In the genomic region with DNA sequence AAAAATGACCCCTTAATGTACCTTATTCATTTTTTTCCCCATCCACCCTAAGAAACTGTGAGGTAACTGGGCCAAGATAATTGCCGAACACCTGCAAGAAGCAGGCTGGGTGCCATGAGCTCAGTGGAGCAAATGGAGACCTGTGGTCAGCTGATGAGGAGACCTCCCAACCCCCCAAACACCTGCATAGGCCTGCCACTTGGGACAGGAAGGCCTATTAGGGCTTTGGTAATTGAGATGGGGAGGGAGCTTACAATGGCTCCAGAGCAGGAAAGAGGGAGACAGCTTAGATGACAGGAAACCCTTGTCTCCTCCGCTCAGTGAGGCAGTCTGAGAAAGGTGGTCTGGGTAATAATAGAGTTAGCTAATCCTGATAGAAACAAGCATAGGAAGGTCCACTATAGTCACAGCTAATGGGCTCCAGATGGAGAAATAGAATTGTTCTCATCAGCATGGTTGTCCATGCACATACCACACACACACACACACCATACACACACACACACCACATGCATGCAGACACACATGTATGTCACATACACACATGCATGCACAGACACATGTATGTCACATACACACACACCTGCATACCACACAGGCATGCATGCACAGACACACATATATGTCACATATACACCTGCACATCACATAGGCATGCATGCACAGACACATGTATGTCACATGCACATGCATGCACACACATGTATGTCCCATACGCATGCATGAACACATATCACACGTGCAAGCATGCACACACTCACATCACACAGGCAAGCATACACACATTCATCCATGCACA, we compare ENCODE assay signal across 23 mouse cellular contexts.
A peak's percentile ranks its signal among the peaks of the same experiment; 100 is the strongest.
DNase-seq lines count a peak whose midpoint lies in the region; ATAC-seq lines count a peak whose summit lies in the region.
"Had no signal": no experiment of that assay in that cellular context is flagged by ENCODE, and none has a peak within 500 bp of the region (broad histone marks: within the 10 kb centered on the region; RNA-seq: fewer than 3 reads in every experiment).

No protein-coding gene starts in this region.

- no peak overlapping the region for H3K9ac ChIP-seq in kidney, embryonic 16.5 days (replicated peaks; ENCODE audit: low read length)
- no peak overlapping the region for H3K9ac ChIP-seq in embryonic facial prominence, embryonic 12.5 days
- no peak overlapping the region for H3K9ac ChIP-seq in limb, embryonic 11.5 days (ENCODE audit: low read length)
- H3K9ac ChIP-seq: forebrain, embryonic 15.5 days; hindbrain, embryonic 12.5 days; liver, embryonic 14.5 days; lung, embryonic 14.5 days had no signal

- DNase-seq in kidney, adult 18-20 months: no peak
- DNase-seq in limb, embryonic 11.5 days (ENCODE audit: low spot score): no peak
- no peak for DNase-seq in testis, postnatal 10 days (ENCODE audit: low spot score)
- no peak for DNase-seq in left cerebral cortex, adult 11 months (ENCODE audit: low spot score)
- no peak for DNase-seq in left cerebral cortex, postnatal 4 days
- DNase-seq: adrenal gland, postnatal 25 days; cerebellum, adult 9-10 months; gastrocnemius, postnatal 10 days; heart, postnatal 14 days; kidney, adult 11 months; kidney, postnatal 25 days; layer of hippocampus, postnatal 36 days; midbrain, embryonic 14.5 days; right cerebral cortex, postnatal 25 days; spleen, adult 18-20 months; thymus, postnatal 25 days had no signal

- no peaks in the 10 kb centered on the region for H3K27me3 ChIP-seq in kidney, embryonic 16.5 days (ENCODE audit: insufficient read depth, low read length)
- no peaks in the 10 kb centered on the region for H3K27me3 ChIP-seq in embryonic facial prominence, embryonic 12.5 days
- no peaks in the 10 kb centered on the region for H3K27me3 ChIP-seq in limb, embryonic 11.5 days (ENCODE audit: control insufficient read depth, insufficient read depth, low read length)
- H3K27me3 ChIP-seq: forebrain, embryonic 15.5 days; hindbrain, embryonic 12.5 days had no signal

- H3K4me1 ChIP-seq in kidney, embryonic 16.5 days (ENCODE audit: insufficient read depth, low read length): no peaks in the 10 kb centered on the region; the same call in 1 of the 2 replicates
- H3K4me1 ChIP-seq in embryonic facial prominence, embryonic 12.5 days: peaks cover 32% of the 10 kb centered on the region
- H3K4me1 ChIP-seq in limb, embryonic 11.5 days (ENCODE audit: control insufficient read depth, insufficient read depth, low read length): peaks cover 35% of the 10 kb centered on the region
- H3K4me1 ChIP-seq: forebrain, embryonic 15.5 days had no signal

- no peak for ATAC-seq in kidney, embryonic 16.5 days (ENCODE audit: low FRiP score, low TSS enrichment)
- no peak for ATAC-seq in embryonic facial prominence, embryonic 12.5 days (ENCODE audit: insufficient number of reproducible peaks, insufficient read depth, low FRiP score, low TSS enrichment)
- ATAC-seq in limb, embryonic 11.5 days (ENCODE audit: insufficient number of reproducible peaks, low FRiP score, low TSS enrichment, low read depth): no peak
- ATAC-seq: forebrain, embryonic 15.5 days had no signal

- H3K27ac ChIP-seq in kidney, embryonic 16.5 days (ENCODE audit: low read length): 0 out of 2 replicates have a peak overlapping the region, but pooled peaks have one; percentile 19
- peak overlapping the region; percentile 61; the same call in 1 of the 2 replicates for H3K27ac ChIP-seq in embryonic facial prominence, embryonic 12.5 days
- peak overlapping the region; percentile 72 for H3K27ac ChIP-seq in limb, embryonic 11.5 days (replicated peaks; ENCODE audit: low read depth, low read length)
- H3K27ac ChIP-seq: forebrain, embryonic 15.5 days; hindbrain, embryonic 12.5 days; liver, embryonic 14.5 days had no signal

- no peak overlapping the region for H3K4me3 ChIP-seq in kidney, embryonic 16.5 days (ENCODE audit: low read length)
- H3K4me3 ChIP-seq in embryonic facial prominence, embryonic 12.5 days: no peak overlapping the region
- no peak overlapping the region for H3K4me3 ChIP-seq in limb, embryonic 11.5 days (ENCODE audit: low read depth, low read length)
- H3K4me3 ChIP-seq: forebrain, embryonic 15.5 days; hindbrain, embryonic 12.5 days had no signal

- 77% methylated on average over 4 of the region's 4 CpGs for WGBS in kidney, embryonic 16.5 days
- 78% methylated on average over 4 of the region's 4 CpGs for WGBS in embryonic facial prominence, embryonic 12.5 days
- 72% methylated on average over 4 of the region's 4 CpGs for WGBS in limb, embryonic 11.5 days

- no peaks in the 10 kb centered on the region for H3K36me3 ChIP-seq in kidney, embryonic 16.5 days (ENCODE audit: insufficient read depth, low read length)
- H3K36me3 ChIP-seq in embryonic facial prominence, embryonic 12.5 days: no peaks in the 10 kb centered on the region
- no peaks in the 10 kb centered on the region for H3K36me3 ChIP-seq in limb, embryonic 11.5 days (ENCODE audit: control insufficient read depth, insufficient read depth, low read length)
- H3K36me3 ChIP-seq: forebrain, embryonic 15.5 days; hindbrain, embryonic 12.5 days had no signal

- intact Hi-C loops in left cerebral cortex, postnatal 4 days (cut with DNase I): no loop called here

- no peak overlapping the region for H3K4me2 ChIP-seq in kidney, embryonic 16.5 days (replicated peaks; ENCODE audit: low read depth, low read length)
- H3K4me2 ChIP-seq in embryonic facial prominence, embryonic 12.5 days (replicated peaks): no peak overlapping the region
- H3K4me2 ChIP-seq in limb, embryonic 11.5 days (ENCODE audit: low read depth, severe bottlenecking): no peak overlapping the region
- H3K4me2 ChIP-seq: forebrain, embryonic 15.5 days; heart, embryonic 11.5 days; hindbrain, embryonic 12.5 days; lung, embryonic 14.5 days had no signal

- H3K9me3 ChIP-seq in kidney, embryonic 16.5 days (ENCODE audit: low read length): no peaks in the 10 kb centered on the region
- H3K9me3 ChIP-seq in embryonic facial prominence, embryonic 12.5 days: no peaks in the 10 kb centered on the region
- no peaks in the 10 kb centered on the region for H3K9me3 ChIP-seq in limb, embryonic 11.5 days (ENCODE audit: control insufficient read depth, low read length)
- H3K9me3 ChIP-seq: forebrain, embryonic 15.5 days; hindbrain, embryonic 12.5 days had no signal

Comparison
In these comparisons a context has a peak if more than half of its experiments do, and no peak if none do; other contexts are left out.
1. H3K27ac ChIP-seq: peak in every context shown above with its lines; median percentile 72 in limb, embryonic 11.5 days; 61 in embryonic facial prominence, embryonic 12.5 days; 19 in kidney, embryonic 16.5 days.